Mouse (Mus musculus) olfactory bulb, adult 2 months (tissue): ENCODE measurements around the gene Gm21731. TPM values are rescaled to one million over a fixed set of nuclear protein-coding genes. Genes with fewer than 3 reads are reported as not detected.

Experiments
- H3K27ac ChIP-seq: fragments of 200-500 bp; 2 replicates; pipeline ENCODE4 v1.5.1; 2012; ENCODE audit warnings: low read depth, low read length; ENCODE audit not compliant: insufficient read depth
- H3K4me1 ChIP-seq: fragments of 200-500 bp; 2 replicates; pipeline ENCODE4 v1.6.1; 2012; ENCODE audit warnings: low read length; ENCODE audit not compliant: control insufficient read depth, insufficient read depth
- H3K4me3 ChIP-seq: fragments of 200-500 bp; 2 replicates; pipeline ENCODE4 v1.5.1; 2012; ENCODE audit warnings: mild to moderate bottlenecking, low read depth, low read length, moderate library complexity; ENCODE audit not compliant: insufficient read depth
- CTCF ChIP-seq: fragments of 200-500 bp; IDR thresholded peaks from 2 replicates; pipeline ENCODE4 v1.5.1; 2012; ENCODE audit warnings: low read depth, mild to moderate bottlenecking, low read length, moderate library complexity; ENCODE audit not compliant: insufficient read depth
- WGBS: fragments of 180-500 bp; shearing (Covaris S2); methylation state at CpG from one replicate; pipeline ENCODE4 v1.1.7; 2018; 5-methylcytosine and 5-hydroxymethylcytosine counted together
- polyA plus RNA-seq: library from polyadenylated mRNA; stranded (reverse); fragments of >200 nt; gene quantifications from 2 replicates; pipeline ENCODE4 v1.2.4, GENCODE M21; 2012; ENCODE audit warnings: low replicate concordance; ENCODE audit not compliant: missing spikeins, insufficient read depth, insufficient read length

Gm21731 gene
- polyA plus RNA-seq, 1 experiment = not detected

DNA sequence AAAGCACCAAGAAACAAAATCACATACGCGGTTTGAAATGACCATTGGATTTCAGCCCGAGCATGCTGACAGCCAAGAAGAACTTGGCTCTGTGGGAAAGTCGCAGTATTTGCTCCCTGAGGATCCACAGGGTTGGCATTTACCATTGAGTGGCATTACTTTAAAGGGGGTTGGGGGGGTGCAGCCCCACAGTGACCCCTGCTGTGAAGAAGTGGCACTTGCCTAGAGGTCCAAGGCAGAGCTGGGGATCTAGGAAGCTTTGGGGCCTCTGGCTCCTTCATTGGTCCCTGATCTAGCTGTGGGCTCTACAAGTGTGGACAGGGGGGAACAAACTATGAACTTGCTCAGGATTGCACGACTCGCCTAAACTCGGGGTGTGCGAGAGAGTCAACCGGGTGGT is 39.9 kb downstream of the Gm21731 start:
- no peaks in the 10 kb centered on the region for H3K4me1 ChIP-seq
- TF ChIP-seq CTCF = no peak
- H3K27ac ChIP-seq = no peak overlapping the region
- H3K4me3 ChIP-seq = no peak overlapping the region
- 87% methylated on average over 9 of the region's 9 CpGs for WGBS

Other genes with a start within 250 kb of the Gm21731 start
- not detected in 2 replicates for gene Gm36079, start 212.1 kb upstream of the Gm21731 start, polyA plus RNA-seq
- gene Gm21188, start 186.9 kb upstream of the Gm21731 start, polyA plus RNA-seq = not detected in 2 replicates
- gene Gm20767, start 98.9 kb upstream of the Gm21731 start, polyA plus RNA-seq = not detected in 2 replicates
- gene Gm21818, start 66.7 kb upstream of the Gm21731 start, polyA plus RNA-seq = not detected in 2 replicates
- not detected in 2 replicates for gene Gm21762, start 23.2 kb upstream of the Gm21731 start, polyA plus RNA-seq
- not detected in 2 replicates for gene AF067061, start 24.0 kb downstream of the Gm21731 start, polyA plus RNA-seq
- gene BC147527, start 61.3 kb downstream of the Gm21731 start, polyA plus RNA-seq = not detected in 2 replicates
- not detected in 2 replicates for gene Tcstv3, start 77.8 kb downstream of the Gm21731 start, polyA plus RNA-seq